Mouse (Mus musculus) layer of hippocampus, adult 9-10 months (tissue): Measurements from ENCODE around the gene Apln.
A peak's percentile ranks its signal among the peaks of the same experiment; 100 is the strongest.

Source experiments
- DNase-seq: peaks from one replicate; pipeline ENCODE4 v3.0.0; 2022; ENCODE audit warnings: low spot score

Apln gene

GRCm38 (mm10) chrX:48034144-48035113, at the start of gene Apln:
Apln (minus strand) TSS chrX:48034853.
- DNase-seq = no peak

- DNase-seq = no peak
These were observed 47.7 kb upstream of the Apln start for GRCm38 (mm10) chrX:48082364-48082763.

GRCm38 (mm10) chrX:48076806-48077425, 42.3 kb upstream of the Apln start:
- no peak for DNase-seq

- DNase-seq = no peak
These were observed 40.0 kb upstream of the Apln start for GRCm38 (mm10) chrX:48074691-48075090.

GRCm38 (mm10) chrX:48072401-48072800, 37.7 kb upstream of the Apln start:
- DNase-seq = no peak

- DNase-seq = no peak
These were observed 37.3 kb upstream of the Apln start for GRCm38 (mm10) chrX:48071961-48072360.

- no peak for DNase-seq
These were observed 32.2 kb upstream of the Apln start for GRCm38 (mm10) chrX:48066891-48067290.

- no peak for DNase-seq
These were observed 29.7 kb upstream of the Apln start for GRCm38 (mm10) chrX:48064166-48064853.

GRCm38 (mm10) chrX:48062481-48062880, 27.8 kb upstream of the Apln start:
- DNase-seq = no peak

GRCm38 (mm10) chrX:48054186-48055015, 19.7 kb upstream of the Apln start:
- no peak for DNase-seq

GRCm38 (mm10) chrX:48053743-48054142, 19.1 kb upstream of the Apln start:
- no peak for DNase-seq

- DNase-seq = no peak
These were observed 11.7 kb upstream of the Apln start for GRCm38 (mm10) chrX:48046315-48046714.

- no peak for DNase-seq
These were observed 9.6 kb upstream of the Apln start for GRCm38 (mm10) chrX:48044261-48044660.

- no peak for DNase-seq
These were observed 8.1 kb upstream of the Apln start for GRCm38 (mm10) chrX:48042748-48043147.

GRCm38 (mm10) chrX:48040379-48040778, 5.7 kb upstream of the Apln start:
- no peak for DNase-seq

- no peak for DNase-seq
These were observed 898 bp downstream of the Apln start for GRCm38 (mm10) chrX:48033766-48034143.

- DNase-seq = no peak
These were observed 1.6 kb downstream of the Apln start for GRCm38 (mm10) chrX:48033024-48033423.

- DNase-seq = no peak
These were observed 2.8 kb downstream of the Apln start for GRCm38 (mm10) chrX:48031866-48032265.

- no peak for DNase-seq
These were observed 4.1 kb downstream of the Apln start for GRCm38 (mm10) chrX:48030593-48030992.

- no peak for DNase-seq
These were observed 11.8 kb downstream of the Apln start for GRCm38 (mm10) chrX:48022811-48023210.

- peak; percentile 64 for DNase-seq
These were observed 14.7 kb downstream of the Apln start for GRCm38 (mm10) chrX:48019940-48020339.

GRCm38 (mm10) chrX:48019359-48019758, 15.3 kb downstream of the Apln start:
- no peak for DNase-seq
